Mouse (Mus musculus): ENCODE measurements around the gene Cdca5. TPM values are rescaled to one million over a fixed set of nuclear protein-coding genes. Genes with fewer than 3 reads are reported as not detected.

Gene Cdca5
- total RNA-seq, 2 experiments from 2014 or later, result 24.3 to 32.2 TPM

GRCm38 (mm10) chr19:6136397-6136796 is 51.6 kb downstream of the Cdca5 start:
- ATAC-seq (ENCODE audit: poor library complexity, severe bottlenecking), result no peak

GRCm38 (mm10) chr19:6139701-6140100 is 54.9 kb downstream of the Cdca5 start:
- ATAC-seq (ENCODE audit: poor library complexity, severe bottlenecking), result no peak

- ATAC-seq (ENCODE audit: poor library complexity, severe bottlenecking), result no peak; the same call in 1 of the 2 replicates
Measured at GRCm38 (mm10) chr19:6140374-6140677, 55.5 kb downstream of the Cdca5 start.

- peak; percentile 89 for ATAC-seq (ENCODE audit: poor library complexity, severe bottlenecking)
Measured at GRCm38 (mm10) chr19:6140678-6141393, 56.1 kb downstream of the Cdca5 start, which contains the start of gene Batf2. Batf2 (plus strand) TSS chr19:6140983.

GRCm38 (mm10) chr19:6141394-6141749 is 56.6 kb downstream of the Cdca5 start, which contains the start of gene Arl2:
Arl2 (minus strand) TSS chr19:6141548.
- peak; percentile 74 for ATAC-seq (ENCODE audit: poor library complexity, severe bottlenecking)

Other genes with a start within 250 kb of the Cdca5 start
- 21.4 and 21.9 TPM in 2 replicates for gene Frmd8, start 209.7 kb upstream of the Cdca5 start, total RNA-seq (2015)
- gene Frmd8, start 209.7 kb upstream of the Cdca5 start, total RNA-seq (2017), result 19.3 and 23.3 TPM in 2 replicates
- gene Slc25a45, start 207.2 kb upstream of the Cdca5 start, total RNA-seq (2015), result 55.6 and 67.9 TPM in 2 replicates
- gene Slc25a45, start 207.2 kb upstream of the Cdca5 start, total RNA-seq (2017), result 69.1 and 73.5 TPM in 2 replicates
- 0.54 and 0.59 TPM in 2 replicates for gene Tigd3, start 190.8 kb upstream of the Cdca5 start, total RNA-seq (2015)
- 1.0 and 1.8 TPM in 2 replicates for gene Tigd3, start 190.8 kb upstream of the Cdca5 start, total RNA-seq (2017)
- 52.2 and 52.4 TPM in 2 replicates for gene Dpf2, start 172.0 kb upstream of the Cdca5 start, total RNA-seq (2015)
- 88.7 and 107 TPM in 2 replicates for gene Dpf2, start 172.0 kb upstream of the Cdca5 start, total RNA-seq (2017)
- gene Cdc42ep2, start 160.2 kb upstream of the Cdca5 start, total RNA-seq (2015), result 3.0 and 3.4 TPM in 2 replicates
- 1.7 and 1.9 TPM in 2 replicates for gene Cdc42ep2, start 160.2 kb upstream of the Cdca5 start, total RNA-seq (2017)
- 36.9 and 37.7 TPM in 2 replicates for gene Pola2, start 120.8 kb upstream of the Cdca5 start, total RNA-seq (2015)
- gene Pola2, start 120.8 kb upstream of the Cdca5 start, total RNA-seq (2017), result 29.0 and 33.7 TPM in 2 replicates
- gene Slc22a20, start 98.8 kb upstream of the Cdca5 start, total RNA-seq (2015), result 0.16 and 0.20 TPM in 2 replicates
- 1.1 and 1.2 TPM in 2 replicates for gene Slc22a20, start 98.8 kb upstream of the Cdca5 start, total RNA-seq (2017)
- gene Capn1, start 69.1 kb upstream of the Cdca5 start, total RNA-seq (2015), result 31.1 and 32.2 TPM in 2 replicates
- gene Capn1, start 69.1 kb upstream of the Cdca5 start, total RNA-seq (2017), result 53.7 and 54.8 TPM in 2 replicates
- 16.8 and 17.8 TPM in 2 replicates for gene Syvn1, start 38.4 kb upstream of the Cdca5 start, total RNA-seq (2015)
- gene Syvn1, start 38.4 kb upstream of the Cdca5 start, total RNA-seq (2017), result 6.3 and 7.2 TPM in 2 replicates
- gene Mrpl49, start 27.2 kb upstream of the Cdca5 start, total RNA-seq (2015), result 28.7 and 35.8 TPM in 2 replicates
- 31.0 and 33.0 TPM in 2 replicates for gene Mrpl49, start 27.2 kb upstream of the Cdca5 start, total RNA-seq (2017)
- gene Fau, start 27.1 kb upstream of the Cdca5 start, total RNA-seq (2015), result 2,056 and 2,077 TPM in 2 replicates
- 1,670 and 1,985 TPM in 2 replicates for gene Fau, start 27.1 kb upstream of the Cdca5 start, total RNA-seq (2017)
- 8.9 and 10.0 TPM in 2 replicates for gene Znhit2, start 23.8 kb upstream of the Cdca5 start, total RNA-seq (2015)
- gene Znhit2, start 23.8 kb upstream of the Cdca5 start, total RNA-seq (2017), result 10.4 and 11.3 TPM in 2 replicates
- 4.7 and 8.6 TPM in 2 replicates for gene Tm7sf2, start 16.6 kb upstream of the Cdca5 start, total RNA-seq (2015)
- 4.5 and 4.7 TPM in 2 replicates for gene Tm7sf2, start 16.6 kb upstream of the Cdca5 start, total RNA-seq (2017)
- gene Vps51, start 7.8 kb upstream of the Cdca5 start, total RNA-seq (2015), result 49.2 and 58.3 TPM in 2 replicates
- gene Vps51, start 7.8 kb upstream of the Cdca5 start, total RNA-seq (2017), result 72.9 and 78.7 TPM in 2 replicates
- not detected in 2 replicates for gene Tmem262, start 5.0 kb upstream of the Cdca5 start, total RNA-seq (2015)
- not detected in 2 replicates for gene Tmem262, start 5.0 kb upstream of the Cdca5 start, total RNA-seq (2017)
- not detected in 2 replicates for gene Gm28374, start 2.7 kb upstream of the Cdca5 start, total RNA-seq (2015)
- gene Gm28374, start 2.7 kb upstream of the Cdca5 start, total RNA-seq (2017), result 0.33 and 0.51 TPM in 2 replicates
- gene Zfpl1, start within 50 bp of the Cdca5 start, total RNA-seq (2015), result 15.3 and 15.8 TPM in 2 replicates
- 29.2 and 33.7 TPM in 2 replicates for gene Zfpl1, start within 50 bp of the Cdca5 start, total RNA-seq (2017)
- 0.62 and 1.2 TPM in 2 replicates for gene AC131692.1, start 9.4 kb downstream of the Cdca5 start, total RNA-seq (2015)
- 0.15 TPM in 1 of 2 replicates, not detected in the other for gene AC131692.1, start 9.4 kb downstream of the Cdca5 start, total RNA-seq (2017)
- 0.32 and 1.2 TPM in 2 replicates for gene Naaladl1, start 20.8 kb downstream of the Cdca5 start, total RNA-seq (2015)
- 0.28 and 0.55 TPM in 2 replicates for gene Naaladl1, start 20.8 kb downstream of the Cdca5 start, total RNA-seq (2017)
- 3.4 and 5.7 TPM in 2 replicates for gene Sac3d1, start 33.7 kb downstream of the Cdca5 start, total RNA-seq (2015)
- 3.9 and 4.0 TPM in 2 replicates for gene Sac3d1, start 33.7 kb downstream of the Cdca5 start, total RNA-seq (2017)
- gene Snx15, start 43.3 kb downstream of the Cdca5 start, total RNA-seq (2015), result 9.9 and 13.5 TPM in 2 replicates
- gene Snx15, start 43.3 kb downstream of the Cdca5 start, total RNA-seq (2017), result 5.2 and 6.4 TPM in 2 replicates
- gene Batf2, start 56.0 kb downstream of the Cdca5 start, total RNA-seq (2015), result 1.1 and 1.4 TPM in 2 replicates
- gene Batf2, start 56.0 kb downstream of the Cdca5 start, total RNA-seq (2017), result 0.48 and 0.49 TPM in 2 replicates
- 9.1 and 10.6 TPM in 2 replicates for gene Arl2, start 56.6 kb downstream of the Cdca5 start, total RNA-seq (2015)
- 8.0 and 9.7 TPM in 2 replicates for gene Arl2, start 56.6 kb downstream of the Cdca5 start, total RNA-seq (2017)
- 0.58 TPM in 1 of 2 replicates, not detected in the other for gene Majin, start 99.4 kb downstream of the Cdca5 start, total RNA-seq (2015)
- gene Majin, start 99.4 kb downstream of the Cdca5 start, total RNA-seq (2017), result not detected in 2 replicates
- not detected in 2 replicates for gene Gpha2, start 141.4 kb downstream of the Cdca5 start, total RNA-seq (2015)
- gene Gpha2, start 141.4 kb downstream of the Cdca5 start, total RNA-seq (2017), result not detected in 2 replicates
- 5.1 and 5.7 TPM in 2 replicates for gene Ppp2r5b, start 150.9 kb downstream of the Cdca5 start, total RNA-seq (2015)
- gene Ppp2r5b, start 150.9 kb downstream of the Cdca5 start, total RNA-seq (2017), result 3.5 and 6.7 TPM in 2 replicates
- 9.8 and 10.1 TPM in 2 replicates for gene Atg2a, start 156.7 kb downstream of the Cdca5 start, total RNA-seq (2015)
- gene Atg2a, start 156.7 kb downstream of the Cdca5 start, total RNA-seq (2017), result 8.5 and 10.3 TPM in 2 replicates
- gene Ehd1, start 191.7 kb downstream of the Cdca5 start, total RNA-seq (2015), result 19.3 and 27.1 TPM in 2 replicates
- 24.0 and 34.8 TPM in 2 replicates for gene Ehd1, start 191.7 kb downstream of the Cdca5 start, total RNA-seq (2017)
- gene Cdc42bpg, start 221.5 kb downstream of the Cdca5 start, total RNA-seq (2015), result 0.56 and 0.68 TPM in 2 replicates
- gene Cdc42bpg, start 221.5 kb downstream of the Cdca5 start, total RNA-seq (2017), result 0.88 and 1.3 TPM in 2 replicates
- gene Men1, start 250.0 kb downstream of the Cdca5 start, total RNA-seq (2015), result 15.1 and 16.6 TPM in 2 replicates
- 19.2 and 20.7 TPM in 2 replicates for gene Men1, start 250.0 kb downstream of the Cdca5 start, total RNA-seq (2017)

Data from megakaryocyte, adult 5-6 weeks (primary cell).